Mouse (Mus musculus): ENCODE measurements around the gene Ss18l1.

Gene Ss18l1

DNA sequence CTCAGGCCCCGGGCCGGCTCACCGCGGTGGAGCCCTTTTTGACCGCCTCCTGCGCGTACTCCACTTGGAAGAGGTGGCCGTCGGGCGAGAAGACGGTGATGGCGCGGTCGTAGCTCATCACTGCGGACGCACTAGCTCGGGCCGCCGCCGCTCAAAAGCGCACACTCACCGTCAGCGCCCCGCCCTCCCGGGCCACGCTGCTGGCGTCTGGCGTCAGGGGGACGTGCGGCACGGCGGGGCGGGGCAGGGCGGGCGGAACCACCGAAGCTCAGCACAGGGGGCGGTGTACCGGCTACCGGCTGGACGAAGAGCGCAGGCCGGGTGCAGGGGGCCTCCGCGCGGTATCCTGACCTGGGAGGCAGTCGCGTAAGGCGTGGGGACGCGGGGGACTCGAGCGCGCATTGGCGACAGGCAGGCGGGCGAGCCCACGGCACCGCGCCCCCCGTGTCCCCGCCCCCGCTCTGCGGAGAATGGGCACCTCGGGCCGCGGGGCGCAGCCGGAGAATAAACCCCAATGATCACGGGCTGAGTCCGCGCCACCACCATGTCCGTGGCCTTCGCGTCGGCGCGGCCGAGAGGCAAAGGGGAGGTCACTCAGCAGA lies at the start of gene Ss18l1, which contains the start of gene Psma7:
Gene Ss18l1 (plus strand): TSS at position 254 of the 602 bp plus-strand sequence.
Gene Psma7 (minus strand): TSS at position 178 of the 602 bp plus-strand sequence.
- DNase-seq = peak; percentile 91

DNA sequence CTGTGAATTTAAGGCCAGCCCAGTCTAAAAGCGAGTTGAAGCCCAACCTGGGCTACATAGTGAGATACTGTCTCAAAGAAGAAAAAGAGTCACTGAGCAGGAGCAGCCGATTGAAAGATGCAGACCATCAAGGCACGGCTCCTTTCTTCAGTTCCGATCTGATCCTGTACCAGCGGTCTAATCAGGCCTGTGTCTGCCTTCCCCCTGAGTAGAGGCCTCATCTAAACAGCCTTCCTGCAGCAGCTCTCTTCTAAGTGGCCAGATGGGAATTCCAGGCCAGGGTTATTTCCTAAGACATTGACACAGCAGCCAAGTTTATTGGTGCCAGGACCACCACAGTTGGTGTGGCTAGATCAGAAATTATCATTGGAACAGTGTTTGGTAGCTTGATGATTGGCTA lies 49.2 kb upstream of the Ss18l1 start:
- no peak for DNase-seq

DNA sequence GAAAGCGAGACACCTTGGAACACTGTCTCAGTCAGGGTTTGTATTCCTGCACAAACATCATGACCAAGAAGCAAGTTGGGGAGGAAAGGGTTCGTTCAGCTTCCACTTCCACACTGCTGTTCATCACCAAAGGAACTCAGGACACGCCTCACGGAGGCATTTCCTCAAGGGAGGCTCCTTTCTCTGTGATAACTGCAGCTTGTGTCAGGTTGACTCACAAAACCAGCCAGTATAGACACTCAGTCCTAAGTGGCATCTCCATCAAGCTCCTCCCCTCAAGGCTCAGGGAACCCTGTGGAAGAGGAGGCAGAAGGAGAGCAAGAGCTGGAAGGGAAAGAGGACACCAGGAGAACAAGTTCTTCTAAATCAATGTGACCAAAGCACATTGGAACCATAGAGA lies 43.9 kb upstream of the Ss18l1 start:
- no peak for DNase-seq

DNA sequence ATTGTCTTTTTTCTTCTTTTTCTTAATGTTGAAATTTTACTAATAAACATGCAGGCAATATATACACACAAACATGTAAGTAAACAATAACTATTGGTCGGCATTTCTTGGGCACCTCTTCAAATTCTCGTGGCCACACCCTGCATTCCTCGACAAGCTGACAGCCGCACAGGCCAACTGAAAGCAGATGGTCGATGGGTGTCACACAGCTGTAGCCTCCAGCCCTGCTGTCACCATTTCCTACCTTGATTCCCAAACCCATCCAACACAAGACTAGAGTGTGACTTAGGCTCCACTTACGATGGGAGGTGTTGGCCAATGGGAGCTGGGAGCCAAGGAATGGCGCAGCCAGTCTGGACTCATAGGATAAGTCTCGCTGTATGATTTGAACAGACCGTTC lies 40.7 kb upstream of the Ss18l1 start:
- no peak for DNase-seq

DNA sequence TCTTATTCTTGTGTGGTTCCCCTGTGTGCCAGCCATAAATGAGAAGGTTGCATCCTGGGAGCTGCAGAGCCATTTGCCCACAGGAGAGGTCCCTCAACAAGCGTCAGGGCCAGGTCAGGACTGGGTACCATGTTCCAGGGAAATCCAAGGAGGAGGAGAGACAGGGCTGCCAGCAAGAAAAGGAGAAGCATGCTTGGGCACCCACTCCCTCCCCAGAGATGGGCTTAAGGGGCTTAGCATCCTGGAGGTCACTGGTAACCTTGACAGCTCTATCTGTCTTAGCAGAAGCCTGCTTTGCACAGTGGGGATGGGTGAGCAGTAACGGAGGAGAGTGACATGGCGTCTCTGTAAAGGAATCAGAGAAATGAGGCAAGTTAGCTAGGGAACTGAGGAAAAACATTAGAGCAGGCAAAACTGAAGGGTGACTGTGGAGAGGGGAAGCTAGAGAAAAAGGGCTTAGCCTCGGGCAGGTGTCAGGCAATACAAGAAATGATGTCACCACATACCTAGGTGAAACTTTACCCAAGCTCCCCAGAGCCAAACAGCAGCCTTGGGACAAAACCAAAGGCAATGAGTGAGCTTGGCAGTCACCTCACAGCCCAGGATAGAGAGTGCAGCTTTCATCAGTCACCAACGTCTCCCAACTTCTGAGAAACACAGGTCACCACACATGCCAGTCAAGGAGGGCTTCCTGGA lies 36.5 kb upstream of the Ss18l1 start:
- DNase-seq = no peak

DNA sequence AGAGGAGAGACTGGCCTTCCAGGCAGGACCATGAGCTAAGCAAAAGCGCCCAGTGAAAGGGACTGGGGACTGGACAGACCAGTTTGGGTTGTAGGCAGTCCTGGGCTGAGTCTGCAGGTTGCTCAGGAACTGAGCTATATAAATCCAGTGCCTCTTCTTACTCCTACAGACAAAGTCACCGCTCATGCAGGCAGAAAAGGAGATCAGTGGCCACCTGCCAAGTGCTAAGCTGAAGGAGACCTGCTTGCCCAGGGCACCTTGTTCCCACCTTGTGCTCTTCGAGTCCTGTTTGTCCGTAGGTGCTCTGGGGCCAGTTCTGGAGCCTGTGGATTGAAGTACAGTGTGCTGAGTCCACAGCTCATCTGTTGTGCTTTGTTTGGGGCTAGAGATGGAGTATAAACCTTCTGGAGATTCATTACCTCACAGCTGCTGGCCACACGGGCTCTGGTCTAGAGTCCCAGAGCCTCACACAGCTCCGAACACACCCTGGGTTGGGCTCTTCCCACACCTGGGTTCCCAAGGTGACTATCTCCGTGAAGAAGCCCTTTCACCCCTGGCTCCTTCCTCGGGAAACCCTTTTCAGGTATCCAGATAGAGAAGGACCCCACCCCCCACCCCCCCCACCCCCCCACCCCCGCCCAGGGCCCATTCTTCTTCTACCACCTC lies 35.8 kb upstream of the Ss18l1 start:
- no peak for DNase-seq

DNA sequence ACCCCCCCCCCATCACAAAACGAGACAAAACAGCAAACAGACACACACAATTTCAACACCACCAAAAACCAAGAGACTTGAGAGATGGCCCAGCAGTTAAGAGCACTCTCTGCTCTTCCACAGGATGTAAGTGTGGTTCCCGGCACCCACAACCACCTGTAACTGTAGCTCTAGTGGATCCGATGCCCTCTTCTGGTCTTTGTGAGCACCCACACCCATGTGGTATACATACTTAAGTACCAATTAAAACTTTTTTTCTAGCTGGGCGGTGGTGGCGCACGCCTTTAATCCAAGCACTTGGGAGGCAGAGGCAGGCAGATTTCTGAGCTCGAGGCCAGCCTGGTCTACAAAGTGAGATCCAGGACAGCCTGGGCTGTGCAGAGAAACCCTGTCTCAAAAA lies 31.6 kb upstream of the Ss18l1 start:
- no peak for DNase-seq

DNA sequence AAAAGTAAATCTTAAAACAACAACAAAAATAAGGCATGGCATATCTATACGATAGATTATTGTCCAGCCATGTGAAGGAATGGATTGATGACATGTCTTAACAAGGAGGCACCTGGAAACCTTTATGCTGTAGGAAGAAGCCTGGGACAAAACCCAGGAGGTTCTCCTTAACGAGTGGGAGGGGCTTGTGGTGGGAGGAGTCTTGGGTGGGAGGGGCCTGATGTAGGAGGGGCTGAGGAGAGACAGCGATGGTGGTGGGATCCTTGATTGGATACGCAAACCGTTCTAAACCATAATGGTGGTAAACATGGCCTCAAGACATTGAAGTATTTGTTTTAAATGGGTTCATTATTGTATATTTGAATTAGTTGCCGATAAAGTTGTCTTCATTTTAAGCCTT lies 30.9 kb upstream of the Ss18l1 start:
- DNase-seq = no peak

DNA sequence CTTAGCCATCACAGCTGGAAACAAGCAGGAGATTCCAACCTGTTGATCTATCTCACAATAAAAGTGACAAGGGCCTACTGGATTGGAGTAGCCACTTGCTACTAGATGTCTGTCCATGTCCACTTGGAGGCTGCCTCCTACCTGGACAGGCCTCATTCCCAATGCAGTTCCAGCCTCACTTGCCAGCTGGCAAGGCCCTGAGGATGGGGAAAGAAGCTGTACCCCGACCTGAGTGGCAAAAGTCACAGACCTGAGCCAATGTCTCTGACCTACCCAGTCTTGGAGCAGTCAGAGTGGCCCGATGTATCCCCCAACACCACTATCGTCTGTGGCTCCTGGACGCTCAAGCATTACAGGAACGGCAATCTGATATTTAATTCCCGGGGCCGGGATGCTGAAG lies 28.6 kb upstream of the Ss18l1 start:
- DNase-seq = no peak

DNA sequence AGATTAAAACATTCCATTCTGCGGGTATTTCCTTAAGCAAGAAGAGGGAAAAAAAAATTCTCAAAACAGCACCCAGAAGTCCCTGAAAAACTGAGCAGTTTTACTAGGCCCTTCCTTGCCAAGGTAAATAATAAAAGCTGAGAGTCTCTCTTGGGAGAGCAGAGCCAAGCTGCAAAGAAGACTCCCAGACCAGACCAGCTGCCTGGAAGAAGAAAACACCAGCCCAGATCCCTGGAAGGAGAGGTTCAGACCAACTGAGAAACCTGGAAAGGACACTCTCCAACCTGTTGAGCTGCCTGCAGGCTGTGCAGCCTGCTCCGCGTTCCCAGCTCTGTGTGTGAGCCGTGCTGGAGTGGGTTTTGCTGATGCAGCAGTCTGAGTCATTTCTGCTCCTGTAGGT lies 24.7 kb upstream of the Ss18l1 start:
- no peak for DNase-seq

DNA sequence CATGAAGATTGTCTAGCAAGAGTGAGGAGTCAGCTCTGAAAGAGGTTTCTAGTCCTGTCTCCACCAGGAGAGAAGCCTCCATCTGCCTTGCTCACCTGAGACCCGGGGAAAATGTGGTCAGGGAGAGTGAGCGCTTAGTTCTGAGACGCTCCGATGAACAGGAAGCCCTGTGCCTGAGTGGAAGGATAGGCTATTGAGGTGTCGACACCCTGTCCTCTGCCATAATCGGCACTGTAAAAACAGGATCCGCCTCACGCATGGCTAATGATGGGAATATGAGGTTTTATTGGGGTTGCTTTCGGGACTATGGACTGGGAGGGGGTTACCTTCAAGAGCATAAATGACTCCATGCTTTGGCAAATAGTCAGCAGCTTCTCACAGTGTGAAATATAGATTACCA lies 23.7 kb upstream of the Ss18l1 start:
- no peak for DNase-seq

DNA sequence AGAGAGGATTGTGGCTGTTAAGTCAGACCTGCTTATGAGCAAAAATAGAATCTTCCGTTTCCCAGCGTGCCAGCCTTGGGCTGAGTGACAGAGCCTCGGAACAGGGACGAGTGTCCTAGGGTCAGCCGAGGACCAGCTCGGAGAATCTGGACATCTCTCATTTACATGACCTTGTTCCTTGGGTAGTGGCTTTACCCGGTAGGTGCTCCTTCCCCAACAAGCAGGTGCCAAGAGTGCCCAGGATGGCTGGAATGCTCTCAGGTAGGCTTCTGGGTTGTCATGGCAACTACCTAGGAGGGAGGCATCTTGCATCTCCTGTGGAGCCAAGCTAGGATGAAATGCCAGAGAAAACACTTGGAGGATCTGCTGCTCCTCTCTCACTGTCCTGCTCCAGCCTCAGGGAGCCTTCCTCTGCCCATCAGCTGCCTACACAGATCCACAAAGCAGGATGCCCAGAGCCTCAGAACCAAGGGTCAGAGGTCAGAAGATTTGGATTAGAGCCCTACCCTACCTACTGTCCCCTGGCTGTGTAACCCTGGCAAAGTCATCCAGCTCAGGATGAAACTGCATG lies 22.1 kb upstream of the Ss18l1 start:
- DNase-seq = no peak

DNA sequence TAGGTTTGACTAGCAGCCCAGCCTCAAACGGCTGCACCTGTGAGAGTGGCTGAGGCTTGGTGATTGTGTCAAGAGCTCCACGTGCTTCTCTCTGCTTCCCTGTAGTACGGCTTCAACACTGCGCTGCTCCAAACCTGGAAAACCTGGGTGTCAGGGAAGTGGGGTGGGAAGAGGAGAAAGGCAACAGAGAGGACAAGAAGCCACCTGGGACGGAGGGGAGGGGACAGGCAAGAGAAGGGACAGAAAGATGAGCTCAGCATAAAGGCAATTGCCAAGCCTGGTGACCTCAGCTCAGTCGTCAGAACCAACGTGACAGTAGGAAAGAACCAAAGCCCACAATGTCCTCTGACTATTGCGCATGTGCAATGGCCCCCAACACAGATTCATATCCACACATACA lies 21.4 kb upstream of the Ss18l1 start:
- DNase-seq = no peak

DNA sequence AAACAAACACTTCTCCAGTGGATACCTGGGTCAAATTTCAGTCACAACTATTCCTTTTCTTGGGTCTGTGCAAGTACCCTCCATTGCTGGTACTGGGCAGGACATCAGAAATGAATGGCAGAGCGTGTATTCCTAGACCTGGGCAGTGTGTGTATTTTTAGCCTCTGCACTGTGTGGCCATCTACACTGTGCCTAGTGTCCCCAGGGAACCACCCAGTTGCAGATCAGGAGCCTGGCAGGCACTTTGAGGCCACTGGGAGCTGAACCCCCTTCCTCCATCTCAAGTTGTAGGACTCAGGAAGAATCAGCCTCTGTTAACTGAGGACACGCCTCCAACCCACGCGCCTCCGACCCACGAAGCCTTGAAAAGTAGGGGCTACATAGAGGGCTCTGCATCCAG lies 19.6 kb upstream of the Ss18l1 start:
- no peak for DNase-seq

DNA sequence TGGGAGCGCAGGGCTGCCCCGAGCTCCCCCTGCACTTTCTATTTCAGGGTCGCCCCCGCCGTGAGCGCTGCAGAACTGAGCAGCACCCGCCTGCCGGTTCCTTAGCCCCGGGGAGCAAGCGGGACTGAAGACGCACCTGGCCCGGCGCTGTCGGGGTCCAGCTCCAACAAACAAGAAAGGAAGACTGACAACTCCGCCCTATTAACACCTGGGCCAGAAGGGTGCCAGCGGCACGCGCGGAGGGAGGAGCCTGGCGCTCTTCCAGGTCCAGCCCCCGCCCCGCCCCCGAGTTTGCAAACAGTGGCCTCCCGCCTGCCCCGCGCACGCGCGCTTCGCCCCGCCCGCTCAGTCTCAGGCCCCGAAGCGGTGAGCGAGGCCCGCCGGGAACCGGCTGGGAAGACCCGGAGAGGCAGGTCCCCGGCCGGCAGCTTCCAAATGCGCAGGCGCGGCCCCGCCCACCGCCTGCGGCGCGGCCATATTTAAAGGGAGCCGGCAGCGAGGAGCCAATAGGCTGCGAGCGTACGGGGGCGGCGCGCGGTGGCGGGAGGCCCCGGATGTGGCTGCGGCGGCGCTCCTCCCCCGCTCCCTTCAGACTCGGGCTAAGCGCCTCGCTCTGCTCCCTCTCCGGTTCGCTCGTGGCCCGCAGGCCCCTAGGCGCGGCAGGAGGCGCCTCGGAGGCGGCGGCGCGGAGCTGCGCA lies 17.8 kb upstream of the Ss18l1 start, which contains the start of gene Lsm14b:
Gene Lsm14b (plus strand): TSS at position 587 of the 698 bp plus-strand sequence.
- peak; percentile 99 for DNase-seq

DNA sequence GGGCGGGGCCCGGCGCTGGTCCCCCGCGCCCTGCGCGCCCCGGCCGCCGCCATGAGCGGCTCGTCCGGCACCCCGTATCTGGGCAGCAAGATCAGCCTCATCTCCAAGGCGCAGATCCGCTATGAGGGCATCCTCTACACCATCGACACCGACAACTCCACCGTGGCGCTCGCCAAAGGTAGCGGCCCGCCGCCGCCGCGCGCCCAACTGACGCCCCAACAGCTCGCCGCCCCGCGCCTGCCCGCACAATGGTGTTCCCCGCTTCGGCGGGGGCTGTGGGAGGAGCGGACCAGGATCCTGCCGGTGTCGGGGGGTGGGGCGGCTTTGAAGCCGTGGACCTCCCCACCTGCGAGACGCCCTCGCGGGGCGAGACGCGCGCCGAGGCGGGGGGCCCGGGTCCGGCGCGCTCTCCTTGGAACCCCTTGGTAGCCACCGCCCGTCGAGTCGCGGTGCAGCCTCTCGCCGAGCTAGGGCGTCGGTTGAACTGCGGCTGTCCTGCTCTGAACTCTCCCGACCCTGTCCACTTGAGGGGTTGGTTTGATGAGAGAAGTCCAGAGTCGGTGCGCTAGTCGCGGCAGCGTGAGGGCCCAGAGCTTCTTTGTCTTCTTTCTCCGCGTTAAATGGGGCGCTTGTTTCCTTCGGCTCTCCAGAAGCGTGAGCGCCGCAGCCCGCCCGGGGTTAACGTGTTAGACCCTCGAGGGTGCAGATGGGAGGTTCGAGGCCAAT lies 17.0 kb upstream of the Ss18l1 start:
- DNase-seq = no peak

DNA sequence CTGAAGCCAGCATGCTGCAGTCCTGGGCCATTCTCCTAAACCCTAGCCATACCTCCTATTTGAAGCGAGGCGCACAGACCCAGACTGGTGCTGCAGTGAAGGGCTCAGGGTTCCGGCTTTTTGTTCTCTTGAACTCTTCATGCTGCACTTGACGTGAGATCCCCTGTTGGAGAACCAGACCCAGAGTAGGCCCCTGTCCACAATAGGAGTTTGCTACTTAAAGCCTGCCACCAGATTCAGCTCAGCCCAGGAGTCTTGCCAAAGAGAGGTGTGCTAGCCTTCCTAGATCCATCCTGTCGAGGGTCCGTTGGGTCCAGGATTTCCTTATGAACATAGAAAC lies 16.5 kb upstream of the Ss18l1 start:
- no peak for DNase-seq

DNA sequence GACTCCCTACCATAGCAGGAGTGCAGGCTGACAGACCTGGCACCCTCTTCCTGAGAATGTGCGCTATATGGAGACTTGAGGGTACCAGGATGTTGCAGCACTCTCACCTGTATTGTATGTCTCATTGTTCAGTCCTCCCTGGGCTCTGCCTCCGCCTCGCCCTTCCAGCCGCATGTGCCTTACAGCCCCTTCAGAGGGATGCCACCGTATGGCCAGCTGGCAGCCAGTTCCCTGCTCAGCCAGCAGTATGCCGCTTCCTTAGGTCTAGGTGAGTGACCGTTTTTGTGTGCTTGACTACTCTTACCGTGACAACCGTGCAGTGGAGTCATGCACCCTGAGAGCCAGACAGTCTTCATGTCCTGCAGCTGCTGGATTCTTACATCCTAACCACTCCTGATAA lies 14.5 kb upstream of the Ss18l1 start:
- DNase-seq = no peak

DNA sequence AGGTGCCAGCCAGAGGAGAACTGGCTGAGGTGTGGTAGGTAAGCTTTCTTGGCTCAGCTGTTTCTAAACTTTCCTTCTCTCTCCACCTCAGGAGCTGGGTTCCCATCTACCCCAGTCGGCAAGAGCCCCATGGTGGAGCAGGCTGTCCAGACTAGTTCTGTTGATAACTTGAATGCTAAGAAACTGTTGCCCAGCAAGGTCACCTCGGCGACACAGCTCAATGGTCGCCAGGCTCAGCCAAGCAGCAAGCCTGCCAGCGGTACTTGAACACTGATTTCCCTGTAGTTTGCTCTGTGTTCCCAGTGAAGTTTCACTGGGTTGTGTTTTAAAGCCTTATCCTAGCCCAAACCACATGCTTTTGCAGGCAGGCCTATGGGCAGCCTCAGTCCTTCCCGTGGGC lies 11.0 kb upstream of the Ss18l1 start:
- peak; percentile 51 for DNase-seq

DNA sequence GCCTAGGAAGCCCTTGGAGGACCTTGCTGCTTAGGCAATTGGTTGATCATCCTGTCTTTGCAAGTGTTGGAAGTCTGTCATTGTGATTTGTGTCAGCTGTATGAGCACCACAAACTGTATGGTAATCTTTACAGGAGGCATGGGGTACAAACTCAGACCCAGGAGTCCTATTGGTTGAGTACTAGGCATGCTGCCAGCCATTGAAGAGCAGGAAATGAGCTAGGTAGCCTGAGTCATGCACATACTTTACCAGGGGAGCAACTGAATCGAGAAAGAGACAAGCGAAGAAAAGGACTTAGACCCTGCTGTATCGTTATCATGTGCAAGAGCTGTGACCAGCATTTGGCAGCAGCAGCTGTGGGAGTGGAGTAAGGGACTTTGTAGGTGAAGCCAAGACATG lies 9.4 kb upstream of the Ss18l1 start:
- no peak for DNase-seq

DNA sequence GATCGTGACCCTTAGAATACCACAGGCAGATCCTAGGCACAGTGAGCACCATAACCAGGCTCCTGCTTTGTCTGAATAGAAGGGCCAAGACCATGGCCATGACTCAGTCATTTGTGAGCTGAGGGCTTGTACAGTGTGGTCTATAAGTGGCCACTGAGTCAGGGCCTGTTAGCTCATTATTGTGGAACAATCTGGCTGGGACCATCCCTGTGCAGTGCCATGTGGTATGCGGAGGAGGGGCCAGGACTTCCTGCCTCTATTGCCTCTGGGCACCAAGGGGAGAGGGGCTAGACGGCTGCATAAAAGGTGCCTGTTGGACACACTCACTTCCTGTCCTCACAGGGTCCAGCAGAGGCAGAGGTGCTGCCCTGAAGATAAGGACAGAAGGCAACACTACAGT lies 8.4 kb upstream of the Ss18l1 start:
- DNase-seq = no peak

DNA sequence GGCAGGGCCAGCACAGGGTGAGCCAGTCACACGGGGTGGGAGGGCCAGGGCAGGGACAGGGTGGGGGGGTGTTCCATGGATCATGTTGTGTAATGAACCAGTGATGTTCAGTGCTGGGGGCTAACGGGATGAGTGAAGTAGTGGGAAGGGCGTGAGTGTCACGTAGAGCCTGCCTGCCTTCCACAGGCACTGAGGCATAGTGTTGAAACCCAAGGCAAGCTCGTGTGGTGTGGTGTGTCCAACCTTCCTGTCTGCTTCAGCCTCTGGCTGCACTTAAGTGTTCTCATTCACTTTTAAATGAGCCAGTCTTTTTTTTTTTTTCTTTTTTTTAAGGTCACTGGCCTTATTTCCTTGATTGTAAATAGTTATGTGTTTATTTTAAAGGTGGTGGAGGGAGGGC lies 7.6 kb upstream of the Ss18l1 start:
- no peak for DNase-seq

DNA sequence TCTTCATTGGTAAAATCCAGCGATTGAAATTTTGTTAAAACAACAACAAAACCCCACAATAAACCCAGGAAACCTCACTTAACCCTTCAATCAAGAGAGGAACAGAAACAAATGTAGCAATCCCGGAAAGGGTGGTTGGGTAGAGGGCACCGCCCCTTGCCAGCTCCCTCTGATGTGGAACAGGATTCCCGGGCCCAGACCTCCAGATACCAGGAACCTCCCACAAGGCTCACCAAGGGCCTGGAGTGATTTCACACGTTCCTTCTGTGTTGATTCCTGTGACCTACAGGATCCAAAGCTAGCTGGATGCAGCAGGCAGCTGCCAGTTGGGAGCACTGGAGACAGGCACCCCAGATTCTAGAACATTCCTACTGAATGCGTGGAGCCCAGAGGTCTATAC lies 1.9 kb upstream of the Ss18l1 start:
- DNase-seq = no peak

All from kidney, adult 18-20 months (tissue).